Mouse (Mus musculus) liver, embryonic 16.5 days (tissue): ENCODE measurements around the gene Sp7. TPM values are rescaled to one million over a fixed set of nuclear protein-coding genes. Genes with fewer than 3 reads are reported as not detected.

Source experiments
- ATAC-seq: fragments of 200-750 bp; cut with Nextera tagmentation; 2 replicates; pipeline ENCODE4 v1.8.0; 2017; ENCODE audit warnings: low read depth, mild to moderate bottlenecking, moderate number of reproducible peaks, moderate library complexity
- H3K27ac ChIP-seq: fragments of 300-500 bp; sonication (generic); 2 replicates; pipeline ENCODE4 v1.5.1; 2014; ENCODE audit warnings: mild to moderate bottlenecking, low read length
- H3K27me3 ChIP-seq: fragments of 300-500 bp; sonication (generic); 2 replicates; pipeline ENCODE4 v1.6.1; 2014; ENCODE audit warnings: low read depth, low read length, mixed read lengths; ENCODE audit not compliant: control insufficient read depth, insufficient read depth
- H3K36me3 ChIP-seq: fragments of 300-500 bp; sonication (generic); 2 replicates; pipeline ENCODE4 v1.6.1; 2014; ENCODE audit warnings: mild to moderate bottlenecking; ENCODE audit not compliant: control insufficient read depth, insufficient read depth
- H3K4me1 ChIP-seq: fragments of 300-500 bp; sonication (generic); 2 replicates; pipeline ENCODE4 v1.6.1; 2014; ENCODE audit warnings: low read depth, low read length, mixed read lengths; ENCODE audit not compliant: control insufficient read depth
- H3K4me2 ChIP-seq: fragments of 300-500 bp; sonication (generic); 2 replicates; pipeline ENCODE4 v1.6.1; 2014; ENCODE audit warnings: low read depth, low read length, mixed read lengths
- H3K4me3 ChIP-seq: fragments of 300-500 bp; sonication (generic); 2 replicates; pipeline ENCODE4 v1.5.1; 2014; ENCODE audit warnings: low read depth, mild to moderate bottlenecking, low read length
- H3K9ac ChIP-seq: fragments of 300-500 bp; sonication (generic); 2 replicates; pipeline ENCODE4 v1.6.1; 2014; ENCODE audit warnings: low read depth, low read length
- H3K9me3 ChIP-seq: fragments of 300-500 bp; sonication (generic); replicated peaks from 2 replicates; pipeline ENCODE4 v1.6.1; 2016; ENCODE audit warnings: low read length; ENCODE audit not compliant: control insufficient read depth
- WGBS: fragments of 180-500 bp; shearing (Covaris S2); extraction: QIAGEN DNeasy Blood & Tissue Kit; methylation state at CpG from one replicate; pipeline ENCODE4 v1.1.7; 2014; ENCODE audit not compliant: insufficient replicate concordance; 5-methylcytosine and 5-hydroxymethylcytosine counted together
- polyA plus RNA-seq: library from polyadenylated mRNA; unstranded; fragments of >200 nt; fragmentation: Nextera tagmentation; extraction: Ambion mirVana; gene quantifications from 2 replicates; pipeline ENCODE4 v1.2.1, GENCODE M21; 2015

Gene Sp7
- polyA plus RNA-seq, 1 experiment from 2014 or later = 0.02 TPM

- Histone ChIP-seq H3K27me3 (no peaks in the 10 kb centered on the region), H3K36me3 (peaks cover 71% of the 10 kb centered on the region), H3K4me1 (no peaks in the 10 kb centered on the region), H3K4me3 (no peak overlapping the region), H3K9ac (no peak overlapping the region), H3K27ac (no peak overlapping the region), H3K9me3 (no peaks in the 10 kb centered on the region), H3K4me2 (no peak overlapping the region)
- no peak for ATAC-seq
These were observed 55.5 kb downstream of the Sp7 start for GRCm38 (mm10) chr15:102311489-102311888.

GRCm38 (mm10) chr15:102310074-102310845, 56.7 kb downstream of the Sp7 start:
- Histone ChIP-seq H3K27ac (no peak overlapping the region), H3K4me2 (no peak overlapping the region), H3K27me3 (no peaks in the 10 kb centered on the region), H3K9me3 (no peaks in the 10 kb centered on the region), H3K4me3 (no peak overlapping the region), H3K36me3 (peaks cover 71% of the 10 kb centered on the region), H3K9ac (no peak overlapping the region), H3K4me1 (no peaks in the 10 kb centered on the region)
- ATAC-seq = no peak
- 85% methylated on average over 10 of the region's 10 CpGs for WGBS

GRCm38 (mm10) chr15:102308717-102309116, 58.3 kb downstream of the Sp7 start:
- Histone ChIP-seq H3K27me3 (no peaks in the 10 kb centered on the region), H3K27ac (no peak overlapping the region), H3K9me3 (no peaks in the 10 kb centered on the region), H3K9ac (no peak overlapping the region), H3K4me3 (no peak overlapping the region), H3K36me3 (peaks cover 73% of the 10 kb centered on the region), H3K4me1 (no peaks in the 10 kb centered on the region), H3K4me2 (no peak overlapping the region)
- no peak for ATAC-seq
- WGBS = 85% methylated on average over 9 of the region's 9 CpGs

Other genes starting within 250 kb of the Sp7 start
- 13.0 and 14.3 TPM in 2 replicates for gene Spryd3, start 230.9 kb downstream of the Sp7 start, polyA plus RNA-seq
- 1.5 and 2.4 TPM in 2 replicates for gene Igfbp6, start 222.8 kb downstream of the Sp7 start, polyA plus RNA-seq
- 33.6 and 34.4 TPM in 2 replicates for gene Soat2, start 216.7 kb downstream of the Sp7 start, polyA plus RNA-seq
- 16.3 and 17.1 TPM in 2 replicates for gene Zfp740, start 163.9 kb downstream of the Sp7 start, polyA plus RNA-seq
- gene Csad, start 162.5 kb downstream of the Sp7 start, polyA plus RNA-seq = 53.0 and 60.2 TPM in 2 replicates
- gene Itgb7, start 135.2 kb downstream of the Sp7 start, polyA plus RNA-seq = 5.5 and 5.6 TPM in 2 replicates
- gene Rarg, start 109.7 kb downstream of the Sp7 start, polyA plus RNA-seq = 2.4 and 2.5 TPM in 2 replicates
- gene Gm9918, start 96.6 kb downstream of the Sp7 start, polyA plus RNA-seq = not detected in 2 replicates
- gene Mfsd5, start 87.7 kb downstream of the Sp7 start, polyA plus RNA-seq = 20.0 and 21.3 TPM in 2 replicates
- 21.2 and 24.8 TPM in 2 replicates for gene Espl1, start 70.9 kb downstream of the Sp7 start, polyA plus RNA-seq
- gene Pfdn5, start 41.1 kb downstream of the Sp7 start, polyA plus RNA-seq = 107 and 108 TPM in 2 replicates
- 34.0 and 39.3 TPM in 2 replicates for gene Myg1, start 35.5 kb downstream of the Sp7 start, polyA plus RNA-seq
- 39.3 and 42.4 TPM in 2 replicates for gene Aaas, start 16.4 kb downstream of the Sp7 start, polyA plus RNA-seq
- gene Sp1, start 39.0 kb upstream of the Sp7 start, polyA plus RNA-seq = 3.7 TPM in 2 replicates
- 0.04 and 0.07 TPM in 2 replicates for gene Amhr2, start 78.2 kb upstream of the Sp7 start, polyA plus RNA-seq
- 120 and 139 TPM in 2 replicates for gene Prr13, start 91.8 kb upstream of the Sp7 start, polyA plus RNA-seq
- gene Pcbp2, start 103.4 kb upstream of the Sp7 start, polyA plus RNA-seq = 64.7 and 67.7 TPM in 2 replicates
- gene Gm10337, start 136.5 kb upstream of the Sp7 start, polyA plus RNA-seq = not detected in 2 replicates
- gene Map3k12, start 149.9 kb upstream of the Sp7 start, polyA plus RNA-seq = 1.4 and 2.0 TPM in 2 replicates
- gene Tarbp2, start 151.0 kb upstream of the Sp7 start, polyA plus RNA-seq = 34.6 and 37.0 TPM in 2 replicates
- 0.46 and 0.57 TPM in 2 replicates for gene Npff, start 157.8 kb upstream of the Sp7 start, polyA plus RNA-seq